Mouse (Mus musculus) monocyte, adult 5-6 weeks (primary cell): ENCODE data around the gene Hist1h3h. TPM values are rescaled to one million over a fixed set of nuclear protein-coding genes. Genes with fewer than 3 reads are reported as not detected.
A peak's percentile ranks its signal among the peaks of the same experiment; 100 is the strongest.
"Not testable (repeated sequence)": the region's sequence is repeated elsewhere in the genome, so short reads cannot be mapped to it uniquely, and the experiment has no call there.

Experiments used
- ATAC-seq: fragments of 153-309, 156-312 bp; replicated peaks from 2 replicates; pipeline ENCODE4 v1.8.0; 2017; ENCODE audit warnings: mild to moderate bottlenecking; ENCODE audit not compliant: low TSS enrichment, insufficient number of reproducible peaks, severe bottlenecking, poor library complexity, low FRiP score
- total RNA-seq: library from RNA; stranded (forward); fragments of 200-1000, 200-491, 200-594 nt; gene quantifications from 3 replicates; pipeline ENCODE4 v1.2.3, GENCODE M21; 2017

Gene Hist1h3h
- total RNA-seq: 7.2 to 20.1 TPM (median 13.0 TPM) in 3 replicates

DNA sequence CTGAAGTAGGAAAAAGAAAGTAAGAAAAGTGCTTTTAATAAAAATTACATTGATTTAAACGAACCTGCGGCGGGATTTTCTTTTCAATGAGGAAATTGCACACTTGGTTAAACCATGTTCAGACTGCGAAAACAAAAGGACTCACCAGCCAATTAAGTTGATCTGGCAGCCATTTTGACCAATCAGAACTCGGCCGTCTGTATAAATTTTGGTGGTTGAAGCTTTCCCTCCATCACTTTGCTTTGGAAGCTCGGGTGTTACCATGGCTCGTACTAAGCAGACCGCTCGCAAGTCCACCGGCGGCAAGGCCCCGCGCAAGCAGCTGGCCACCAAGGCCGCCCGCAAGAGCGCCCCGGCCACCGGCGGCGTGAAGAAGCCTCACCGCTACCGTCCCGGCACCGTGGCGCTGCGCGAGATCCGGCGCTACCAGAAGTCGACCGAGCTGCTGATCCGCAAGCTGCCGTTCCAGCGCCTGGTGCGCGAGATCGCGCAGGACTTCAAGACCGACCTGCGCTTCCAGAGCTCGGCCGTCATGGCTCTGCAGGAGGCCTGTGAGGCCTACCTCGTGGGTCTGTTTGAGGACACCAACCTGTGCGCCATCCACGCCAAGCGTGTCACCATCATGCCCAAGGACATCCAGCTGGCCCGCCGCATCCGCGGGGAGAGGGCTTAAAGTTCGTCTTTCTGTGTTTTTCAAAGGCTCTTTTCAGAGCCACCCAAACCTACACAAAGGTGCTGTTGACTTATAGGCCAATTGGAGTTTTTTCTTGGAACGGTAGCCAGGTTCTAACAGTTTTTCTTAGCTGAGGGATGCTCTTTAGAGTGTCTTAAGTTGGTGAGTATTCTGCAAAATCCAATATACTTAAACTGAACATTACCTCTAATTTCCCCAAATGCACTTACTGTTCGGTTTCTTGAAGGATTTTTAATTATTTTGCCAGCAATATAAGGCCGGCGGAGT is at the start of gene Hist1h3h:
Gene Hist1h3h (plus strand): TSS at position 263 of the 961 bp plus-strand sequence.
- ATAC-seq: peak; percentile 47; the same call in 1 of the 2 replicates

DNA sequence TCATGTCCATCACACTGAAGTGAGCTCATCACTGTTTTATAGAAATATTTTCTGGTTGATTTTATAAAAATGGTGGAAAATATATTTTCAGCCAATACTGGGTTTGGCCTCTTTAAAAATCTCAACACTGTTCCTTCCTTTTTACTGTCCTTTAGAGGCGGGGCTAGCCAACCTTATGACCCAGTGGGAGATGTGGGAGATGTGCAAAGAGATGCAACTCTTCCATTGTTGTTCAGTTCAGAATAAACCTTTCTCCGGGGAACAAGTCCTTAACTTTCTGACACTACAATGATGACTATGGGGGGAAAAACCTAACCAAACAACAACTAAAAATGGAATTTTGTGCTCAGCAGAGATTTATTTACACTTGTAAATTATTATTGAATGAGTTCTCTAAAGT is 40.2 kb upstream of the Hist1h3h start, which contains the start of gene Olfr1360:
Gene Olfr1360 (minus strand): TSS at position 101 of the 400 bp plus-strand sequence.
- ATAC-seq: no peak

DNA sequence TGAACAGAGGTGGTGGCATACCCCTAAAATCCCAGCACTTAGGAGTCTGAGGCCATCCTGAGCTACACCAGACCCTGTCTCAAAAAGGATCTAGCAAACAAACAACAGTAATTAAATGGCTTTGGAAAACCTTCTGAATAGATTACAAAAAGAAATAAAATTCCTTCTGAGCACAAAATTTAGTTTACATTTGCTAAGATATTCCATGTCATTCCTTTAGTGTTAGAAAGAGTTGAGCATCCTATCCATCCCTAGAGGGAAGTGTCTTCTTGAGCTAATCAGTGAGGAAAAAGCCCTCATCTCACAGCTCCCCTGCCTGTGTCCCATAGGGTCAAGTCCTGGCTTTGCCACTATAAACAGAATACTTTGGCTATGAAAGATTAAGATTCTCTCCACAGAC is 19.6 kb upstream of the Hist1h3h start, which contains the start of gene Olfr1359:
Gene Olfr1359 (plus strand): TSS at position 301 of the 400 bp plus-strand sequence.
- ATAC-seq: no peak

DNA sequence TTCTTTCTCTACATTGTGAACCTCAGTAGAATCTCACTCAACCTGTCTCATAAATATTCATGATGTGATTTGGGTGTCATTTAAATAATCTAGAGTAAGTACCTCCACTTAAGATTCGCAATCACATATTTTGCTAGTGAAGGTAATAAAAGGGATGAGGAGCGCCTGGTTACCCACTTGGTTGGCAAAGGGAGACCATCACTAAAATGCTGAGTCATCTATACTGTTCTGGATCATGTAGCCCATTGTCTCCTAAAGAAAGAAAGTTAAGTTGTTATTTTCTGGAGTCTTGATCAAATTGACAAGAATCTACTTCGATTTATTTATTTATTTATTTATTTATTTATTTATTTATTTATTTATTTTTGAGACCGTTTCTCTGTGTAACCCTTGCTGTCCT is 10.8 kb upstream of the Hist1h3h start:
- ATAC-seq: no peak

DNA sequence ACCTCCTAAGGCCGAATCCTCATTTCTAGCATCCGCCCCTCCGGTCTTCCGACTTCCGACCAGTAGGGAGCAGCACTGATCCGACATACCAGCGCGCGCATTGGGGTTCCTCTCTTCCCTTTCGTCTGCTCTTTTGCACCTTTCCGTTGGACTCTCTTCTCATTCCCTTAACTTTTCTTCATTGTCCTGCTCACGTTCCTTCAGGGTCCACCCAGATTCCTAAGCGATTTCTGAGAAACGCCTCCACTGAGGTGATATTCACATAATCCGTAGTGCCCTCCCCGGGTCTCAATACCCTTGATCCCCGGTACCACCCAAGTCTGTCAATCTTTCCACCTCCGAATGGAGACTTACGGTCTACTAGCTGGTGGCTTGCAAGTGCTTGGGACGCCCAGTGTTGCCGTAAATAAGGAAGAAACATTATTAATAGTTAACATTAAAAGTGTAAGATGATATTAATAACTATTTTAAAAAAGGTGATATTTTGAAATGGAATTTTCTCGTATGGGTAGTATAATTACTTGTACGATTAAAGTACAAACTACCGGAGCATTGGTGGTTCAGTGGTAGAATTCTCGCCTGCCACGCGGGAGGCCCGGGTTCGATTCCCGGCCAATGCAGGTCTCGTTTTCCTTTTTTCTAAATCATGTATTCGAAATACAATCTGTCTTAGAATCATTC is 7.3 kb upstream of the Hist1h3h start:
- peak; percentile 79 for ATAC-seq

DNA sequence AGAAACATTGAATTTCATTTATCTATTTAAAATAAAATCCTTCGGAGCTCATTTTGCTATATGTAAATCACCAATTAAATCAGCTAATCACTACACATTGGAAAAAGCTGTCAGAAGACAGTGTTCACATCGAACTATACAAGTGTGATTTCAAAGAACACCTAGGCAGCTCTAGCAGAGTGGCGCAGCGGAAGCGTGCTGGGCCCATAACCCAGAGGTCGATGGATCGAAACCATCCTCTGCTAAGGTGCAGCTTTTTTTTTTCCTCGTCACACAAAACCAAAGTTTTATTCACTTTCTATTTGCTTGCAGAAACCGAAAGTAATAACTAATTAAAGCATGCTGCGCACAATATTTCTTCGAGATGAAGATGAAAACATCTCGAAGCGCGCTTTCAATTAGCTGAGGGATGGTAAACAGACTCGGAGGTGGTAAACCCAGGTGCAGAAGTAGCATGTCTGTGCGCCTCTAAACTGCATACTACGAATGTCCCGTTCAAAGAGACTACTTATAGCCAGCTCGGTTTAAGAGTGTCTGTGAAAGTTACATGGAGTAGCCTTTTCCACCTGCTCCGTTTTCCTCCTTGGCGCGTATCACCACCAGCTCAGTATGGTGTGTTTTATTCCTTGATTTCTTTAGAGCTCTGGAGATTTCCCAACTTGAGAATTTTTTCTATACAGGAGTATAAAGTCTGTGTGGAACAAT is 6.5 kb upstream of the Hist1h3h start:
- ATAC-seq: no peak

DNA sequence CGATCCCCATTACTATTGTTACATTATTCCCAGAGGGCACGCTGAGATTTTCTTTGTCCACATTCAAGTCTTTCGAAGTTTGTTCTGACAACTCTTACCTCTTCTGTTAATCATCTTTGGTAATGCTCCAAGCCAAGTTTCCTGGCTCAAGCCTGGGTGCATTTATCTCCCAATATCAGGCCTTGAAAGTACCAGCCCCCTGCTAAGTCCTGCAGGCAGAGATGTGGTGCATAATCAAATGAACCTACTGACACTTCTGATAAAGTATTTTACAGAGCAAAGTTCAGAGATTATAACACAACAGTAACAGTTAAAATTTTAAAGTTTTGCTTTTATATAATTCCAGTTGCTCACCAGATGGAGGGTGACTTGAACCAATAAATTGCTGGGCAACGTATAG is 5.8 kb upstream of the Hist1h3h start:
- ATAC-seq: no peak

DNA sequence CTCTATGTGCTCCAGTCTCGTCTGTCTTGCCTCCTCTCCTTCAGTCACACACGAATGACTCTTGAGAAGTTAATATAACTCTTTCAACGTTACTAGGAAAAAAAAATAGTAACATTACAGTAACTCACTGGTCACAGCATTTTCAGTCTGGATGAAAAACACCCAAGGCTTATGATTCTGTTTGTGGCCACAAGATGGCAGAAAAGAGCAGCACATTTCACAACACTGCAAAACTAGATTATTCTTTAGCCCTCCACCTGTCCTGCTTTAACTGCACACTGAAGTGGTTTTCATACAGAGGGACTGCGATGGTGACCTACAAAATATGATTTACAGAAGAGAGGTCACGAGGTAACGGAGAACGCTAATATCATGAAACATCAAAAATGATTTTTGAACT is 2.7 kb upstream of the Hist1h3h start:
- ATAC-seq: peak; percentile 46

DNA sequence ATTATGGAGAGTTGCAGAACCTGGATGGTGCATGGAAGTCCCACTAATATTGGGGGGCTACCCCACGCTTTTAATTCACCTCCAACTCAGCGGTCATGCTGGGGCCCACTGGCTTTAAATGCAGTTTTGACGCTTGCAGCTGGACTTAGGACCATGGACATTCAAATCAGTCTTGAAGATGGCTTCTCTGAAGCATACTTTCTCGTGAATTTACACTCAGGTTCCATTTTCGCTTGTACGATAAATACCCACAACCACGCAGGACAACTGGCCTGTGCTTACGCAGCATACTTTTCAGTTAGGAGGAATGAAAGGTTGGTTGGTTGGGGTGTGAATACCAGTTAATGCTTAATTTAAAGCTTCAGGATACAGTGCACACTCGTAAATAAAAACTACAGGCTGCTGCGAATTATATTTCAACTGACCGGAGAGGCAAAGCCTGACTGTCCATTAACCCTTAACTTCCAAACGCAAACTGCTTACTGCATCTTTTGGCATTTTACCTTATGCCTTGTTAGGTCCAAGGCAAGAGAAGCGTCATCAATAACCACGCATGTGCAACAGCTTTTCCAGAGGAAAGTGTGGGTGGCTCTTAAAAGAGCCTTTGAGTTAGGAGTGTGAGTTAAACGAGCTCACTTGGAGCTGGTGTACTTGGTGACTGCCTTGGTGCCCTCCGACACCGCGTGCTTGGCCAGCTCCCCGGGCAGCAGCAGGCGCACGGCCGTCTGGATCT is 2.2 kb upstream of the Hist1h3h start:
- ATAC-seq: no peak

DNA sequence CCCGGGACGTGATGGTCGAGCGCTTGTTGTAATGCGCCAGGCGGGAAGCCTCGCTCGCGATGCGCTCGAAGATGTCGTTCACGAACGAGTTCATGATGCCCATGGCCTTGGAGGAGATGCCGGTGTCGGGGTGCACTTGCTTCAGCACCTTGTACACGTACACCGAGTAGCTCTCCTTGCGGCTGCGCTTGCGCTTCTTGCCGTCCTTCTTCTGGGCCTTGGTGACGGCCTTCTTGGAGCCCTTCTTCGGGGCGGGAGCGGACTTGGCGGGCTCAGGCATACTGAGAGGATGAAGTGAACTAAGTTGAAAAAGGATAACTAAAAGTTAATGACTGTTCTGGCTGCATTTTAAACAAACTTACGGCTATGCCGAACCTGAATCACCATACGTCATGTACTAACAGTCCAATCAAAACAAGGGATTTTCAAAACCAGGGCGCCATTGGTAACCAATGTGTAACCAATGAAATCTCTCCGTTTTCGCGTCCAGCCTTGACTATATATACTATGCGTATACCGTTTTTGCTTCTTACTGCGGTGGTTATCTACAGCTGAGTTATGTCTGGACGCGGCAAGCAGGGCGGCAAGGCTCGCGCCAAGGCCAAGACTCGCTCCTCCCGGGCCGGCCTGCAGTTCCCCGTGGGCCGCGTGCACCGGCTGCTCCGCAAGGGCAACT is 1.5 kb upstream of the Hist1h3h start, which contains the start of the genes Hist1h2bl and Hist1h2ai:
Gene Hist1h2bl (minus strand): TSS at position 280 of the 676 bp plus-strand sequence.
Gene Hist1h2ai (plus strand): TSS at position 559 of the 676 bp plus-strand sequence.
- peak; percentile 84 for ATAC-seq

DNA sequence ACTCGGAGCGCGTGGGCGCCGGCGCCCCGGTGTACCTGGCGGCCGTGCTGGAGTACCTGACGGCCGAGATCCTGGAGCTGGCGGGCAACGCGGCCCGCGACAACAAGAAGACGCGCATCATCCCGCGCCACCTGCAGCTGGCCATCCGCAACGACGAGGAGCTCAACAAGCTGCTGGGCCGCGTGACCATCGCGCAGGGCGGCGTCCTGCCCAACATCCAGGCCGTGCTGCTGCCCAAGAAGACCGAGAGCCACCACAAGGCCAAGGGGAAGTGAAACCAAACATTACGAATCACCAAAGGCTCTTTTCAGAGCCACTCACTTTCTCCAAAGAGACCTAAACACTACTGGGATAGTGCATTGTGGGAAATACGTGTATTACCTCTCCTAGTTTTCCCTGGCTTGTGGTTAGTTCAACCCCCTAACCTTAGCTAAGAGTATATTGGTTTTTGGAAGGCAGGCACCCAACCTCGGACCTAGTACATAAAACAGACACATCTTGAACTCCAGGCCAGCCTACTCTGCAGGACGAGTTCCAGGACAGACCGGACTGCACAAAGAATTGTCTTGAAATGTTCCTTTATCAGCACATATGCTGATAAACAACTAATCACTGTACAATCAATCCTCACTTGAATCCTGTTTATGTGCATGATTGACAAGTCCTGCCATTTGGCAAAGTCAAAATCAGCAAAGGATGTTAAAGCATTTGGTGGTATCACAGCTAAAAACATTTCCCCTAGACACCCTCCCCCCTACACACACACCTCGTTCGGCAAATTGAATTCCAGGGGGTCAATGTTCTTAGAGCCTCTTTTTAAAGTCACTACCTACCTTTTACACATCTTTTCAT is 693 bp upstream of the Hist1h3h start:
- peak; percentile 54 for ATAC-seq

DNA sequence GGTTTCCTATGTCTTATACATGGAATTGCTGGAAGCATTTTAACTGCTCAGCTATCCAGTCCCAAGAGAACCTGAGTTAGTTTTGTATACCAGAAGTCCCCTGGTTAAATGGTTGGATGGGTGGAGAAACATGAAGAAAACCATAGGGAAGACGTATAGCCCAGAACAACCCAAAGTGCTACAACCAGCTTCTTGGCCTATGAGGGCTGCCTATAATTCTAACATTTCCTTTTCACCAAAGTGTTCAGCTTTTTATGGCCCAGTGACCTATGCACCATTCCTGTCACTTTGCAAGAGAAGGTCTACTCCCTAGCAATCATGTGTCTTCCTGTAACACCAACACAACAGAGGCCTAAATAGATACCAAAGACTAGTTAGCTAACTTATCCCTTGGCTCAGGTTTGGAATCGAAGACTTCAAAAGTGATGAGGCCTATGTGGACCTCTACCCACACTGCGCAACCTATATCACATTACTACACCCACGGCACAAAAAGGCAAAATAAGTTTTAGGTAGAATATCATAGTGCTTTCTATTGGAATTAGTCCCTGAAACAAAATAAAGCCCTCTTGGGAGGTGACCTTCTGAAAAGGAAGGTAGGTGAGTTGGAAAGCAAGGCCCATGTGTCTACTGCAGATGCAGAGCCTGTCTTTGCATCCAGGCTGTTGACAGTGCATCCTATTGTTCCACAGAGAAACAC is 1.1 kb downstream of the Hist1h3h start:
- no peak for ATAC-seq

DNA sequence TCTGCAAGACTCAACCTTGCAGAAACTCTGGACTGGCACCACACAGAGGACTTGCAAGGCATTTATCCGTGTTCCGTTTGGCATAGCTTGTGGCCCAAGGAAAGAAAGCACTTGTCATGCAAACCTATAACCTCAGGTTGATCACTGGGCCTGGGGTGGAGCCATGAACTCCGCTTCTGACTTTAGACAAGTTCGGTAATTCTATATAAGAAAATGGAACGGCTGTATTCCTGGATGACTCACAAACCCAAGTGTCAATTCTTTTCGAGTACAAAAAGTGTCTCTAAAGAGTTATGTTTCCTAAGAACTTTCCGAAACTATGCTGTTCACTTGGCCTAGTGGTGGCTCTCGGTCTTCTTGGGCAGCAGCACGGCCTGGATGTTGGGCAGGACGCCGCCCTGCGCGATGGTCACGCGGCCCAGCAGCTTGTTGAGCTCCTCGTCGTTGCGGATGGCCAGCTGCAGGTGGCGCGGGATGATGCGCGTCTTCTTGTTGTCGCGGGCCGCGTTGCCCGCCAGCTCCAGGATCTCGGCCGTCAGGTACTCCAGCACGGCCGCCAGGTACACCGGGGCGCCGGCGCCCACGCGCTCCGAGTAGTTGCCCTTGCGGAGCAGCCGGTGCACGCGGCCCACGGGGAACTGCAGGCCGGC is 3.8 kb downstream of the Hist1h3h start:
- not testable (repeated sequence) for ATAC-seq

DNA sequence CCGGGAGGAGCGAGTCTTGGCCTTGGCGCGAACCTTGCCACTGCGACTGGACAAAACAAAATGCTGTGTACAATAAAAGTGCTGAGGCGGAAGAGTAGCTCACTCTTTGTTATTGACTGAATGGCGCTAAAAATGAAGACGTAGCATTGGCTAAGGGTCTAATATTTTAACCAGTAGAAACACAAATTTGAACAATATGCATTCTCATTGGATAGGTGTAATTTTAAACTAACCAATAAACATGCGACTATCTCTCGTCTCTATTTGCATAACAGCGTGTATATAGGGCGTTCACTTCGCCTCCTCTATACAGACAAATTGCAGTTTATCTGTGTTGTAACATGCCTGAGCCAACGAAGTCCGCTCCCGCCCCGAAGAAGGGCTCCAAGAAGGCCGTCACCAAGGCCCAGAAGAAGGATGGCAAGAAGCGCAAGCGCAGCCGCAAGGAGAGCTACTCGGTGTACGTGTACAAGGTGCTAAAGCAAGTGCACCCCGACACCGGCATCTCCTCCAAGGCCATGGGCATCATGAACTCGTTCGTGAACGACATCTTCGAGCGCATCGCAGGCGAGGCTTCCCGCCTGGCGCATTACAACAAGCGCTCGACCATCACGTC is 4.4 kb downstream of the Hist1h3h start, which contains the start of gene Hist1h2bm:
Gene Hist1h2bm (plus strand): TSS at position 288 of the 616 bp plus-strand sequence.
- ATAC-seq: peak; percentile 94

DNA sequence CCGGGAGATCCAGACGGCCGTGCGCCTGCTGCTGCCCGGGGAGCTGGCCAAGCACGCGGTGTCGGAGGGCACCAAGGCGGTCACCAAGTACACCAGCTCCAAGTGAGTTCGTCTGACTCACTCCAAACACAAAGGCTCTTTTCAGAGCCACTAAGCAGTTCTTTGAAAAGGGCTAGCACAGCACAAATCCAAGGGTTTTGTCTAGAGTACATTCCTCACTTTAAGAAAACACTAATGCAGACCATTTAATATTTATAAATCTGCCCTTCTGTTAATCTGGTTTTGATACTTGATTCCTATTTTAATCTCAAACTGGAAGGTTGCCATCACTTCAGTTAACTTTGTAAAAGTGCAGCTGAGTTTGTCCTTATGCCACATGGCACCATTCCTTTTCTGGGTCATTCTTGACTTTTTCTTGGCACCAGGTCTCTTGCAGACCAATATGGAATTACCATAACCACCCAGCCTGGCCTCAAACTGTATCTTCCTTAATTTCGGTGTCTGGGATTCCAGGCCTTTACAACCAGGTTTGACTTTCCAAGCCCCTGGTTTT is 5.0 kb downstream of the Hist1h3h start:
- ATAC-seq: no peak
